Mouse (Mus musculus): Measurements from ENCODE around the gene C1qtnf2.

The C1qtnf2 gene

GRCm38 (mm10) chr11:43528683-43529499, 54.8 kb downstream of the C1qtnf2 start, which contains the start of gene Ccnjl:
Gene Ccnjl (plus strand): TSS chr11:43528784.
- DNase-seq (ENCODE audit: extremely low read depth, insufficient read length, low spot score), result no peak

- no peak for DNase-seq (ENCODE audit: extremely low read depth, insufficient read length, low spot score)
These were observed 56.0 kb downstream of the C1qtnf2 start for GRCm38 (mm10) chr11:43530043-43530442.

GRCm38 (mm10) chr11:43531619-43532018, 57.5 kb downstream of the C1qtnf2 start:
- DNase-seq (ENCODE audit: extremely low read depth, insufficient read length, low spot score), result no peak

GRCm38 (mm10) chr11:43537074-43537473, 63.0 kb downstream of the C1qtnf2 start:
- no peak for DNase-seq (ENCODE audit: extremely low read depth, insufficient read length, low spot score)

GRCm38 (mm10) chr11:43539863-43540262, 65.8 kb downstream of the C1qtnf2 start:
- no peak for DNase-seq (ENCODE audit: extremely low read depth, insufficient read length, low spot score)

All from 3134 (cell line).